Mouse (Mus musculus): ENCODE measurements around the gene 4930402H24Rik.

DNA sequence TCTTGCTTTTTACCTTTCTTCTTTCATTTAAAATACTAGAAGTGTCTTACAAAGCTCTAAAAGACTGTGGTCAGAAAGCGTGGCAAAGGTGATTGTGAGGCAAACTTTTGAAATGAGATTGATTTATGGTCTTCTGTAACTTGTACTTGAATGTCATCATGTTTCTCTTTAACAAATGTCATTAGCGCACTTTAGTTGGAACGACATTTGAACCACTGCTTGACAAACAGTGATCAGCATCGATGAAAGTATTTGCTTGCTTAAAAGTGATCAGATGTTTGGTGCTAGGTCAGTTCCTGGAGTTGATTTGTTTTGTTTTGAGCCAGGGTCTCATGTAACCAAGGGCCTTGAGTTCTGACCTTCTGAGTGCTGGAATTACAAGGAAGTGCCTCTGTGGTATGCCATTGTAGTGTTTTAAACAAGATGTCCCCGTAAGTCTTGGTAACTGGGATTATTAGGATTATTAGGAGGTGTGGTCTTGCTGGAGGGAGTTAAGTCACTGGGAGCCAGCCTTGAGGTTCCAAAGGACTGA lies 12.9 kb upstream of the 4930402H24Rik start:
- TF ChIP-seq POLR2A (IDR thresholded peaks at IDR 0.05; ENCODE audit: low read depth, low read length) (no peak), CTCF (IDR thresholded peaks at IDR 0.05; ENCODE audit: extremely low read depth, insufficient read depth, insufficient read length, insufficient replicate concordance) (no peak)

Data from spleen, adult 2 months (tissue).